Mouse (Mus musculus) liver, postnatal 0 days (tissue): ENCODE measurements around the gene Smtnl1.

Experiments
- CTCF ChIP-seq: sonication (generic); IDR thresholded peaks from 2 replicates; pipeline ENCODE4 v1.5.1; 2016; ENCODE audit warnings: antibody characterized with exemption, low read depth
- EP300 ChIP-seq: IDR thresholded peaks from 2 replicates; pipeline ENCODE4 v1.6.1; 2016; ENCODE audit warnings: antibody characterized with exemption, low read depth, mild to moderate bottlenecking

DNA sequence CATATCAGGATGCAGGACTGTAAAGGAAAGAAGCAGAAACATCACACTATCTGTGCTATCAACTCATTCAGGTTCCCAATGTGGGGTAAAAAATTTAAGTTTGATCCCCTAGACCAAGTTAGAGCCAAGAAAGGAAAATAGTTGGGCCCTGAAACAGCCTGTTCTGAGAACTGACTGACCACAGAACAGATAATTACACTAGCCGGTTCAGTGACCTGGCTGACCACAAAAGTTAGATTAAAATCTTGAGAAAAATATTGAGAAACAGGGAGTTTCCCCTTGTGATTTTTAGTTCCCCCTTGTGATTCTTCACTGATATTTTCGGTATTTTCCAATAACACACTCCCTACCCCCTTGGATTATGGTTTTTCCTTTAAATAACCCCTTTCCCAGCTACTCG lies 28.6 kb downstream of the Smtnl1 start:
- TF ChIP-seq CTCF (no peak), EP300 (no peak)
